Mouse (Mus musculus): ENCODE measurements around the gene Adamts20.
"Not testable (repeated sequence)": the region's sequence is repeated elsewhere in the genome, so short reads cannot be mapped to it uniquely, and the experiment has no call there.

Gene Adamts20

DNA sequence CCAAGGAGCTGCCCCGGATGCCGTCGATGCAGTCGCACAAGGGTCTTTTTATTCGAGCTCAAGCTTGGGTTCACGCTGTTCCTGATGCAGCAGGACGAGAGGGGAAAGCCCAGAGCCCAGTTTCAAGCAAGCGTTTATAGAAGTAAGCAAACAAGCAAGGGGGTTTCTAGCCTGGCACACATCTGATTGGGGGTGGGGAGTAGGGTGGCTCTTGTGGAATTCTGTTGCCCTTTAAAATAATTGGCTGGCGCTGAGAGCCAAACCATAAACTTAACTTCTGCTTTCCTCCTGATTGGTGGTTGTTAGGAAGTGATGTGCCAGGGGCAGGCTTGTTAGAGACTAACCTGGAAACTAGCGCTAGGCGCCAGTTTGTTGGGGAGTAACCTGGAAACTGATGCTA lies at the start of gene Adamts20:
TSS of gene Adamts20 (minus strand) at position 101 of the 400 bp plus-strand sequence.
- DNase-seq: no peak

DNA sequence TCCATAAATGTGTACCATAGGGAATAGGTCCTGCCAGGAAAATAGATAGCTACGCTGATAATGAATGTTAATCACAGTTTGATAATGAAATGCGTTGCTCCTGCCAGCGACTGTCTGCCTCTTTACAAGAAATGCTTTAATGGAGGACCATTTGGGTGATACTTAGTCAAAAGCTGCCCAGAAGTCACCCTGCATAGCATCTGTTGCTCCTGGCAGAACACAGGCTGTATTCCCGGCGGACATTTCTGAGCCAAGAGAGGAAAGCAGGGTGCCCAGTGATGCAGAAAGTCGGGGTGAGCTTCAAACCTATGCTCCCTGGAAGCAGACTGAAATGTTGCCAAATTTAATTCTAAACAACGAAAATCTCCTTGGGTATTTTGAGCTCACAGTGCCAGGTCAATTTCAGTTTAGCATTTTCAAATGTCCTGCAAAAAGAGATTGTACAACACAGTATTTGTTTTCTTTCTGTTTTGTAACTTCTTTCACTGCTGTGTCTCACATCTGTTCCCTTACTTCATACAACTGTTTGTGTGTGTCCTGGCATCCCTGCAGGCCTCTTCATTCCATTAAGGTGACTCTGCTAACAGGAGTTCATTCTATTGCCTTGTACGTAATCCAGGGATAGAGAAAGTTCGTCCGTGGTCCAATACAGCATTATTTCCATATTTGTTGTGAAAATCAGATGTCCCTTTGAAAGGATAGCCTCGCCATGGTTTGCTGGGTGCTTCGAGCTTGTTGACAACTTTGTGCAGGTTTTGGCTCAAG lies 38.4 kb upstream of the Adamts20 start:
- DNase-seq: peak; percentile 76 to 83

GRCm38 (mm10) chr15:94499260-94499659 lies 34.0 kb upstream of the Adamts20 start:
- no peak for DNase-seq

DNA sequence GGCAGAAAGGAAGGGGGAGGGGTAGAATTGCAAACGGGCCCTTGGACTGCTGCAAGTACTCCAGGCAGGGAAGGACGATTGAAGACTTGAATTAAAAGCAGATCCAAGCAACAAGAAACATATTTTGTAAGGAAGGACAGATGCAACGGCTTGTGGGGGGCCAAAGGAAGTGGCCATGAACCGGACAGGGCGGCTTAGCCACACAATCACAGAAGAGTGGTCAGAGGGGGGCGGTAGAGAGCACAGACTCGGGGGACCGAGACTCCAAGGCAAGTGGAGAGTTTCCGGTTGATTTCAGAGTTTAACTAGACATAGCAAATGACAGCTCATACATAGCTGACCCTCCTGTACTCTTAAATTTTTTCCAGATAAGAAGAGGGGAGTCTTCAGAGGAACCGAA lies 30.7 kb upstream of the Adamts20 start:
- peak; percentile 25 to 42 for DNase-seq

- no peak for DNase-seq
These were observed 29.2 kb upstream of the Adamts20 start for GRCm38 (mm10) chr15:94494445-94494844.

GRCm38 (mm10) chr15:94489433-94489832 lies 24.2 kb upstream of the Adamts20 start:
- no peak for DNase-seq

- not testable (repeated sequence) for DNase-seq
These were observed 22.8 kb upstream of the Adamts20 start for GRCm38 (mm10) chr15:94488028-94488427.

DNA sequence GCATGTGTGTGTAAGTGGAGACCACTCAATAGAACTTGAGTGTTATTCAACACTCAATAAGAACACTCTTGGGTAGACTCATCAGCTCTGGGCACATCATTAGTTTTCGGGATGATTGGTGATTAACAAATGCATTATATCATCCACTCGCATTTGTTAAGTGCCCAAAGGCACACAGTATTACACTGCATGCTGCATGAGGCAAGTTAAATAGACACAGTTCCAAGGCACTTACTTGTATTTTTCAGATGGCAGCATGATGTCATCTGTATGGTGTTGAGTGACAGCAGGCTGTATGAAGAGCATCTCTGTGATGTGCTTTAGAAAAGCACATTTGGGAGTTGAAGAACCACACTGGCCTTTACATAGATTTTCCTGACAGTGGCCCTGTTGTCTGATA lies 17.3 kb upstream of the Adamts20 start:
- no peak for DNase-seq

- no peak for DNase-seq
These were observed 15.6 kb upstream of the Adamts20 start for GRCm38 (mm10) chr15:94480792-94481191.

- no peak for DNase-seq
These were observed 15.0 kb upstream of the Adamts20 start for GRCm38 (mm10) chr15:94480248-94480647.

DNA sequence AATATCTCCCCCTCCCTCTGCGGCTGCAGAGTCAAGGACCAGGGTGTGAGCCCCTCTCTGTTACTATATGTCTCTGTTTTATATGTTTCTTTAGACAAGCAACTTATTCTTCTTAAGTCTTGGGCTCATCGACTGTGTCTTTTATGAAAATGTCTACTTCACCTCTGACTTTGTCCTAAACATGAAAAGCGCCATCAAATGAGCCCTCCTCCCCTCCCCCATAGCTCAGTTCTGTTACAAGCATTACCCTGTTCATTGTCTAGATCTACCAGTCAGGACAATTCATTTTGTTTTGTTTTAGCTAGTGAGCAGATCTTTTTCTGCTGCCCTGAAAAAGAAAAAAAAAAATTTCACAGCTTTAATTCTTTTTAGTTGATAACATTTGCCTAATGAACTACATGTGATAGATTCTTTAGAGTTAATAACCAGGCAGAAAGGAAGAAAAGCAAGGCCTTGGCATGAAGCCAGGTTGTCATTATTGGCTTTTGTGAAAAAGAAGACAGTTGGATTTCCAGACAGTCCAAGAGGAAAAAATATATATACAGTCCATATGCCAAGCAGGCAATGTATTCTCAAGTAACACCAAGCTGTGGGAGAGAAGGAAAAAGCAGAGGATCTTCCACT lies 14.4 kb upstream of the Adamts20 start:
- peak in 1 of 2 experiments; percentile 11 for DNase-seq

DNA sequence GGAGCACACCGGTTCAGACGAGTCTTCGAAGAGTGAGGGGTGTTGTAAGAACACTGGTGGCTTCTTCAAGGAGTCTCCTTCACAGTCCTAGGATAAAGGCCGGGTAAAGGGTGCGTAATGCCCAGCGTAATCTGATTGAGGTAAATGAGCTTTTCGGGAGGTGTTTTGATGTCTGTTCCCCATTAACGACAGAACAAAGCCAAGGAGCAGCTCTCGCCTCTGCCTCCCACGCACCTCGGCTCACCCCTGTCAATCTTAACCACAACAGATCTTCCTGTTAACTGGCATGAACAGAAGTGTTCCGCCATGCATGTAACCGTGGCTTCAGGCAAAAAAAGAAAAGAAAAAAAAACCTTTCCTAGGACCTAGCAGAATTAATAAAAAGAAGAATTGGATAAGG lies 13.5 kb upstream of the Adamts20 start:
- no peak for DNase-seq

GRCm38 (mm10) chr15:94477287-94477686 lies 12.1 kb upstream of the Adamts20 start:
- no peak for DNase-seq

DNA sequence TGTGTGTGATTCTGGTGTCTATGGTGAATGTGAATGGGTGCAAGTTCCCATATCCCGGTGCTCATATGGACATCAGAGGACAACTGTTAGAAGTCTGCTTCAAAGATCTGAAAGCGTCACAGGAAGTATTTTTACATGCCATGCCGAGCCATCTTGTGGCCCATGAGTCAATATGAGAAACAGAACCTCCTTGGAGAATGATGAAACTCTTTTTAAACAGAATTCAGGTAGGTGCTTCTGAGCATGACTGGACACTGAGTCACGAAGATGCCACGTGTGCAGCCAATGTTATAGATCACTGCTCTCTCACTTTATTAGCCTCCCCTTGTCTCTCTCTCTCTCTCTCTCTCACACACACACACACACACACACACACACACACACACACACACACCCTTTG lies 10.8 kb upstream of the Adamts20 start:
- no peak for DNase-seq

GRCm38 (mm10) chr15:94470361-94470760 lies 5.1 kb upstream of the Adamts20 start:
- no peak for DNase-seq

DNA sequence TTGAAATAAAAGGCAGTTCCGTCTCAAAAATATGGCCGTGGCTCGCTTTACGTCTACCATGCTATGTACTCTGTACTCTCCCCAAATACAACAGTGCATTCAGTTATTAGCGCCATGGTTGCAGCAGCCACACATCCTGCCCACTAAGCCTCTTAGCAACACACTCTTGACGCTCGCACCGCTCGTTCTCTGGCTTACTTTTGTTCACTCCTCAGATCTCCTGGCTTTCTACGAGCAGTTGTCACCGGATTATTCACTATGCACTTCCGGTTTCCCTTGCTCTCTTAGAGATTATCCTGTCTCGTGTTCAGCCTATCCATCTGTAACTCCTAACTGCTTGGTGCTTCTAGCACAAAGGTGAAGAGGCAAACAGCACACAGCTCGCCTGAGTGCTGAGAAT lies 337 bp downstream of the Adamts20 start:
- DNase-seq: no peak

DNA sequence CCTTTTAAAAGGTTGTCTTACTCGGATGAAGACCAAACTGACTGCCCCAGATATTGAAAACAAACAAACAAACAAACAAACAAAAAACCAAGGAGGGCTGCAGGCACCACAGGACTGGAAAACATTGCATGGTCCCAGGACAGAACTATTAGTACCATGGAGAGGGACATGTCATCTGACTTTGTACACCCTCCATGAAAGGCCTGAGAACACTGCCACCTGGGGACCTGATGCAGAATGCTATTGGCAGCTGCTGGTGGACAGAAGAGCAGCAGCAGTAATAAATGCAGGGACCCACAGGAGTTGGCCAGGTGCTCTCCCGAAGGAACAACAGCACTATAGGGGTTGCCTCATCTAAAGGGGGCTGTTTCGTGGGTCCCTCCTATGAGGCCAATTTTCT lies 2.0 kb downstream of the Adamts20 start:
- peak; percentile 15 to 16 for DNase-seq

DNA sequence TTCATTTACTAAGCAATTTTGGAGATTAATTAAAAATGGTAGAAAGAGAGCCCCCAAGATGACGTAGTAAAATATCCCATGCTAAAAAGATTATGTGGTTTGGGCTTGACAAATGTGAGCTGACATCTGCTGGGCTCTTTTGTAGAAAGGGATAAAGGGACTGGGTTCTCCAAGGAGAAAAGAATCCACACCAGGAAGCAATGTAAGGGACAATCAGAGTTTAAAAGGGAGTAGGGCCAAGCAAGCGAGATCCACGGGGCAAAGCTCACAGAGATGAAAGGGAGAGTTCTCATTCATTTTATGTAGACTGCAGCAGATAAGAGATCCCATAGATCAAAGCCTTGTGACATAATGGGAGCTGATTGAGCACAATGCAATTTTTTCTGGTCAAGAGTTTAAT lies 3.0 kb downstream of the Adamts20 start:
- DNase-seq: no peak

DNA sequence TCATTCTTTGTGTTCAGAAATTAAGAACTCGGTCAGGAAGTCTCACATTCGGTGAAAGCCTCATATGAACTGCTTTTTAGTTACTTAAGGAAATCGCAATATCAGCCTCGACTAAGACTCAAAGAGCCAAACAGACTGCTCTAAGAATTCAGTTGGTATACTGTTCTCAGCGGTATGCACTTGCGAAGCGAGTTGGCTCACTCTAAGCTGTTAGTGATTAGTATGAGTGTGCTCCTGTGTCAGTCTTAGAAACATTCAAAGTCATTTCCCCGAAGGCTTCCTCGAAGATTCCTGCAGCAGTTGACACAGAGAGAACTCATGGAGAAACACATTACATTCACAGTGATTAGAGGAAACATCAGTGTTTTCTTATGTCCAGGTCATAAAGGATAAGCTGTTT lies 4.1 kb downstream of the Adamts20 start:
- DNase-seq: no peak

GRCm38 (mm10) chr15:94457636-94458390 lies 7.4 kb downstream of the Adamts20 start:
- no peak for DNase-seq

- DNase-seq: no peak
These were observed 12.4 kb downstream of the Adamts20 start for GRCm38 (mm10) chr15:94452848-94453247.

DNA sequence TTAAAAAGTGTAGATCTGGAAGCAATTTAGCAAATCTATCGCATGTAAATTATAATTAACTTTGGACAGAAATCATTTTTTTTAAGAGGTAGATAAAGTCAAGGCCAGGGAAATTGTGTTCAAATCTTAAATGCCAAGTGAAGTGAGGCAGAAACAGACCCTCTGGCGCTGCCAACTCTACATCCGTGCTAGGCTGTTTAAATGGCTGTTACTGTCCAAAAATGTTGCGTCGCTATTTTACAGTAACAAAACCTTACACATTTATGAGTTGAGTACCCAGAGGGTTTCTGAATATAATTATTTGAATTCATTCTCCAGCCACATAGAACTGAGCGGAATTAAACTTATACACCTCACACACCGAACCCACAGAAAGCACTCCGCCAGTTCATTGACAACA lies 13.6 kb downstream of the Adamts20 start:
- peak; percentile 42 for DNase-seq

DNA sequence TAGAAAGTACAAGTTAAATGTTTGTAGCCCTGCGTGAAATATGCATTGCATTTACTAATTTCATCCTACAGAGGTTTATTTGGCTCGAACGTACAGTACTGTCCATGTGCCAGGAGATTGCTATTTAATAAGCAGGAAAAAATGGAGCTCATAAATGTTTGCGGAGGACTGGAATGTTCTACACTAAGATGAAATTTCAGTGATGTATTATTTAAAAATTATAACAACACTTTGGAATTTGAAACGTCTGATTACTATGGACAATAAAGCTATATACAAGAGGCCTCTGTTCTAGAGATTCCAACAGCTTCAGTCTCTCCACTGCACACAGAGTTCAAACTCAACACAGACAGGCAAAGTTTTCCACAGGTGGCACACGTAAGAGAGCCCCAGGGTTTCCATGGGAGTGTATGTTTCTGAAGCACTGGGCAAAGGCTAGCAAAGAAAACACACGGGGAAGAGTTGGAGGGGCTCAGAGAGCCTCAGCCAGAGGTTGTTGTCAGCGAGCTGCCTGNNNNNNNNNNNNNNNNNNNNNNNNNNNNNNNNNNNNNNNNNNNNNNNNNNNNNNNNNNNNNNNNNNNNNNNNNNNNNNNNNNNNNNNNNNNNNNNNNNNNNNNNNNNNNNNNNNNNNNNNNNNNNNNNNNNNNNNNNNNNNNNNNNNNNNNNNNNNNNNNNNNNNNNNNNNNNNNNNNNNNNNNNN lies 20.6 kb downstream of the Adamts20 start:
- DNase-seq: no peak
